Mouse (Mus musculus): ENCODE measurements around the gene Ggta1. TPM values are rescaled to one million over a fixed set of nuclear protein-coding genes. Genes with fewer than 3 reads are reported as not detected.

Ggta1 gene
- polyA plus RNA-seq, 1 experiment from 2014 or later, result 6.3 TPM

- no peak overlapping the region for H3K4me3 ChIP-seq (ENCODE audit: low read depth, low read length)
- 70% methylated on average over 2 of the region's 2 CpGs for WGBS
Measured at GRCm38 (mm10) chr2:35412246-35412645, 50.8 kb downstream of the Ggta1 start.

GRCm38 (mm10) chr2:35411640-35412190 lies 51.3 kb downstream of the Ggta1 start:
- ATAC-seq (ENCODE audit: low FRiP score) (no peak), DNase-seq (ENCODE audit: low spot score, missing footprints) (peak; percentile 49)
- H3K4me1 ChIP-seq (ENCODE audit: control insufficient read depth, insufficient read depth, low read length), result no peaks in the 10 kb centered on the region
- no peak overlapping the region for H3K9ac ChIP-seq (ENCODE audit: low read length)
- H3K36me3 ChIP-seq (ENCODE audit: control insufficient read depth, insufficient read depth, low read length), result no peaks in the 10 kb centered on the region
- WGBS, result 84% methylated on average over 10 of the region's 10 CpGs
- H3K4me2 ChIP-seq, result no peak overlapping the region
- H3K27me3 ChIP-seq (ENCODE audit: control insufficient read depth, insufficient read depth, low read length), result no peaks in the 10 kb centered on the region
- no peak overlapping the region for H3K4me3 ChIP-seq (ENCODE audit: low read depth, low read length)
- H3K9me3 ChIP-seq (ENCODE audit: control insufficient read depth, low read length), result no peaks in the 10 kb centered on the region
- no peak overlapping the region for H3K27ac ChIP-seq (ENCODE audit: low read depth, low read length)

More at GRCm38 (mm10) chr2:35412246-35412645, 50.8 kb downstream of the Ggta1 start:
- no peaks in the 10 kb centered on the region for H3K27me3 ChIP-seq (ENCODE audit: control insufficient read depth, insufficient read depth, low read length)
- H3K4me1 ChIP-seq (ENCODE audit: control insufficient read depth, insufficient read depth, low read length), result no peaks in the 10 kb centered on the region
- H3K4me2 ChIP-seq, result no peak overlapping the region
- H3K36me3 ChIP-seq (ENCODE audit: control insufficient read depth, insufficient read depth, low read length), result no peaks in the 10 kb centered on the region
- H3K9me3 ChIP-seq (ENCODE audit: control insufficient read depth, low read length), result no peaks in the 10 kb centered on the region
- no peak overlapping the region for H3K27ac ChIP-seq (ENCODE audit: low read depth, low read length)
- H3K9ac ChIP-seq (ENCODE audit: low read length), result no peak overlapping the region
- DNase-seq (ENCODE audit: low spot score, missing footprints), result no peak
- ATAC-seq (ENCODE audit: low FRiP score), result no peak

DNA sequence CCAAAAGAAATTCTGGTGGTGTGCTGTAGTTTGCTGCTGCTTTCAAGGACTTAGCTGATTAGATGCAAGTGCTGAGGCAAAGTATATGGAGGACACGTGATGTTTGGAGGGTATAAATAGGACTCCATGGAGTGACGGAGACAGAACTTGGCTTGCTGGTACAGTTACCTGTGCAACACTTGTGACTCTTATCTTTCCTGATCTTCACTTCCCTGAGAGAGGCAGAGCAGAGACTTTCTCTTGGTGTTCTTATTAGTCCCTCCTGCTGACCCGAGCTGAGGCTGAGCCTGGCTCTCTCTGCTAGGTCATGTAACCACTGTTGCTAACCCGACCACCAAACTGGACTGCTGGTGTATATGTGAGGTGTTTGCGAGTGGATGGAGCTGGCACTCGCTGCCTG lies 53.6 kb downstream of the Ggta1 start:
- ATAC-seq (ENCODE audit: low FRiP score) (no peak), DNase-seq (ENCODE audit: low spot score, missing footprints) (peak; percentile 14)
- Histone ChIP-seq H3K4me1 (ENCODE audit: control insufficient read depth, insufficient read depth, low read length) (no peaks in the 10 kb centered on the region), H3K36me3 (ENCODE audit: control insufficient read depth, insufficient read depth, low read length) (no peaks in the 10 kb centered on the region), H3K27me3 (ENCODE audit: control insufficient read depth, insufficient read depth, low read length) (no peaks in the 10 kb centered on the region), H3K4me3 (ENCODE audit: low read depth, low read length) (no peak overlapping the region), H3K9ac (ENCODE audit: low read length) (no peak overlapping the region), H3K9me3 (ENCODE audit: control insufficient read depth, low read length) (no peaks in the 10 kb centered on the region), H3K4me2 (no peak overlapping the region), H3K27ac (ENCODE audit: low read depth, low read length) (no peak overlapping the region)
- WGBS, result 91% methylated on average over 6 of the region's 6 CpGs

DNA sequence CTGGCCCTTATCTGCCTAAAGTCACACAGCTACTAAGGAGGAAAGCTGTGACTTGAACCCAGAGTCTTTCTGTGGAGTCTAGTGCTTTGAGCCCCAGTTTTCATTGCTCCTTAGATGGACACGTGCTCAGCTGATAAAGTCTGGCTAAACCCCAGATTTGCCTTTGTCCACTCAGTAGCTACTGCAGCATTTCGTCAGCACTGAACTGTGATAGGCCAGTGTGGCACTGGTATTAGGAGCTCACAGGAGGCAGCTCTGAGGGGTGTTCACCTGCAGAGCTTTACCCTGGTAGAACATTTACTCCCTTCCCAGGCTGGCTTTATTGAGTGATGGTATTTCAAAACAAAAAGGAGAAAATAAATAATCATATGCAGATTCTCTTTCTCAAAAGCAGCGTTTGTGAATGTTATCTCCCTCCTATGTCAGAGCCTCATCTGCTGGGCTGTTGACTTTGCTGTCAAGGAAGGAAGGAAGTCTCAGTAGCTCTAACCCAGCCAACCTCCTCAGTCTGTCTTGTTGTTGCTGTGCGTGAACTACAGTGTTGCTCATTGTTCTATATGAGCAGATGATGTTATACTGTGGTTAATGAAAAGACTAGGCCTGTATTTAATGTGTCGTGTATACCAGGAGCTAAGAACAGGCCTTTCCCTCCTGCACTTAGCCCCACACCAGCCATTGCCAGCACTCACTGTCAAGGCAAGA lies 54.5 kb downstream of the Ggta1 start:
- H3K36me3 ChIP-seq (ENCODE audit: control insufficient read depth, insufficient read depth, low read length), result no peaks in the 10 kb centered on the region
- H3K27me3 ChIP-seq (ENCODE audit: control insufficient read depth, insufficient read depth, low read length), result no peaks in the 10 kb centered on the region
- no peak overlapping the region for H3K9ac ChIP-seq (ENCODE audit: low read length)
- H3K9me3 ChIP-seq (ENCODE audit: control insufficient read depth, low read length), result no peaks in the 10 kb centered on the region
- no peak overlapping the region for H3K4me2 ChIP-seq
- no peak overlapping the region for H3K4me3 ChIP-seq (ENCODE audit: low read depth, low read length)
- no peaks in the 10 kb centered on the region for H3K4me1 ChIP-seq (ENCODE audit: control insufficient read depth, insufficient read depth, low read length)
- 75% methylated on average over 5 of the region's 5 CpGs for WGBS
- no peak overlapping the region for H3K27ac ChIP-seq (ENCODE audit: low read depth, low read length)
- DNase-seq (ENCODE audit: low spot score, missing footprints) (peak; percentile 28), ATAC-seq (ENCODE audit: low FRiP score) (no peak)

DNA sequence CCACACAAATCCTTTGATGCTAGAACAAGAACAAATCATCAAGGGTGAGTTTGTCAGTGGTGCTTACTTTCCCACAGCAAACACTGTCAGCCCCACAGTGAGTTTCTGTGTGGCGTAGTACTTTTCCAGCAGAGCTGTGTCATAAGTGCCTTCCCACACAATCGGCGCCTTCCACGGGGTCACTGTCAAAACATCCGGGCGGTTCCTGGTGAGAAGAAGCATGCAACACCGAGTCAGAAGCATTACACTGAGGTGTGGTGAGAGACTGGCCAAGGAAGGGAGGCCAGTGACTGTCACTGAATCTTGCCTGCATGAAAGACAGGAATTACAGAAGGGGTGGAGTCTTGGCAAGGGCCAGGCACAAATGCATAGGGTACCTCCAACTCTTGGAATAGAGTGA lies 55.2 kb downstream of the Ggta1 start:
- no peak overlapping the region for H3K9ac ChIP-seq (ENCODE audit: low read length)
- H3K4me1 ChIP-seq (ENCODE audit: control insufficient read depth, insufficient read depth, low read length), result no peaks in the 10 kb centered on the region
- H3K36me3 ChIP-seq (ENCODE audit: control insufficient read depth, insufficient read depth, low read length), result no peaks in the 10 kb centered on the region
- H3K4me3 ChIP-seq (ENCODE audit: low read depth, low read length), result no peak overlapping the region
- WGBS, result 87% methylated on average over 7 of the region's 7 CpGs
- DNase-seq (ENCODE audit: low spot score, missing footprints), result no peak
- H3K4me2 ChIP-seq, result no peak overlapping the region
- H3K27me3 ChIP-seq (ENCODE audit: control insufficient read depth, insufficient read depth, low read length), result no peaks in the 10 kb centered on the region
- no peak for ATAC-seq (ENCODE audit: low FRiP score)
- H3K27ac ChIP-seq (ENCODE audit: low read depth, low read length), result no peak overlapping the region
- H3K9me3 ChIP-seq (ENCODE audit: control insufficient read depth, low read length), result no peaks in the 10 kb centered on the region

DNA sequence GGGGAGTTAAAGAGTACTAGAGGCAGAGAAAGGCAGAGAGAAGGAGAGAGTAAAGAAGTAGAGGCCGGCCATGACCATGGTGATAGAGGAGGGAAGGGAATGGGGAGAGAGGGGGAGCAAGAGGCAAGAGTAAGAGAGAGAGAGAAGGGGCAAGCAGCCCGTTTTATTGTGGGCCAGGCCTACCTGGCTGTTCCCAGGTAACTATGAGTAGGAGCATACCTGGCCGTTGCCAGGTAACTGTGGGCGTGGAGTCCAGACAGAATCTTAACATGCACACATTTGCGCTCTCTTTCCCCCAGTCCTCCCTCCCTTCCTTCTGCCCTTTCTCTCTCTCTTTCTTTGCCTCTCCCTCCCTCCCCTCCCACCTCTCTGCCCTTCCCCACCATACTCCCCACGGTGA lies 55.8 kb downstream of the Ggta1 start:
- H3K4me3 ChIP-seq (ENCODE audit: low read depth, low read length), result no peak overlapping the region
- no peak overlapping the region for H3K9ac ChIP-seq (ENCODE audit: low read length)
- DNase-seq (ENCODE audit: low spot score, missing footprints) (peak; percentile 14), ATAC-seq (ENCODE audit: low FRiP score) (no peak)
- H3K27me3 ChIP-seq (ENCODE audit: control insufficient read depth, insufficient read depth, low read length), result no peaks in the 10 kb centered on the region
- 82% methylated on average over 6 of the region's 6 CpGs for WGBS
- no peaks in the 10 kb centered on the region for H3K9me3 ChIP-seq (ENCODE audit: control insufficient read depth, low read length)
- no peak overlapping the region for H3K27ac ChIP-seq (ENCODE audit: low read depth, low read length)
- H3K4me2 ChIP-seq, result no peak overlapping the region
- H3K36me3 ChIP-seq (ENCODE audit: control insufficient read depth, insufficient read depth, low read length), result no peaks in the 10 kb centered on the region
- no peaks in the 10 kb centered on the region for H3K4me1 ChIP-seq (ENCODE audit: control insufficient read depth, insufficient read depth, low read length)

DNA sequence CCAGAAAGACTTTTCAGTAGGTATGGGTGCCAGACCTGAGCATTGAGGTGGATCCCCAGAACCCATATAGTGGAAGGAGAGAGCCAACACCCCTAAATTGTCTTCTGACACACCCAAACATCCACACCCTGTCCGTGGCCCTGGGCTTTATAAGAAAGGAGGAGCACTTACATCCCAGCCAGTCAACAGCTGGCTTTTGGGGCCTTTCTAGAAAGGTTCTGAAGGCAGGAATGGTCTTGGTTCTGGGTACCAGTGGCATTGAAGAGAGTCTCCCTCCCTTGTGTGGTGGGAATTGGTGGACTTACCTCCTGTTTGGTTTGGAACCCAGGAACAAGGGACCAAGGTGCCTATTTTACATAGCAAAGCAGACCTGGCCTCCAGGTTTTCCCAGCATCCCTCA lies 56.4 kb downstream of the Ggta1 start:
- no peak for ATAC-seq (ENCODE audit: low FRiP score)
- 75% methylated on average over 1 of the region's 1 CpGs for WGBS

GRCm38 (mm10) chr2:35402391-35402790 lies 60.6 kb downstream of the Ggta1 start:
- H3K36me3 ChIP-seq (ENCODE audit: control insufficient read depth, insufficient read depth, low read length), result no peaks in the 10 kb centered on the region
- no peak overlapping the region for H3K4me2 ChIP-seq
- DNase-seq (ENCODE audit: low spot score, missing footprints), result no peak
- no peaks in the 10 kb centered on the region for H3K4me1 ChIP-seq (ENCODE audit: control insufficient read depth, insufficient read depth, low read length)
- H3K27ac ChIP-seq (ENCODE audit: low read depth, low read length), result no peak overlapping the region
- H3K27me3 ChIP-seq (ENCODE audit: control insufficient read depth, insufficient read depth, low read length), result no peaks in the 10 kb centered on the region
- ATAC-seq (ENCODE audit: low FRiP score), result no peak
- H3K9me3 ChIP-seq (ENCODE audit: control insufficient read depth, low read length), result no peaks in the 10 kb centered on the region
- H3K4me3 ChIP-seq (ENCODE audit: low read depth, low read length), result no peak overlapping the region
- no peak overlapping the region for H3K9ac ChIP-seq (ENCODE audit: low read length)
- WGBS, result 97% methylated on average over 16 of the region's 16 CpGs

More for the DNA sequence above, 56.4 kb downstream of the Ggta1 start:
- H3K4me1 ChIP-seq (ENCODE audit: control insufficient read depth, insufficient read depth, low read length), result no peaks in the 10 kb centered on the region
- no peak overlapping the region for H3K27ac ChIP-seq (ENCODE audit: low read depth, low read length)
- H3K4me3 ChIP-seq (ENCODE audit: low read depth, low read length), result no peak overlapping the region
- peak; percentile 44 for DNase-seq (ENCODE audit: low spot score, missing footprints)
- H3K4me2 ChIP-seq, result no peak overlapping the region
- no peaks in the 10 kb centered on the region for H3K27me3 ChIP-seq (ENCODE audit: control insufficient read depth, insufficient read depth, low read length)
- no peaks in the 10 kb centered on the region for H3K9me3 ChIP-seq (ENCODE audit: control insufficient read depth, low read length)
- H3K9ac ChIP-seq (ENCODE audit: low read length), result no peak overlapping the region
- no peaks in the 10 kb centered on the region for H3K36me3 ChIP-seq (ENCODE audit: control insufficient read depth, insufficient read depth, low read length)

DNA sequence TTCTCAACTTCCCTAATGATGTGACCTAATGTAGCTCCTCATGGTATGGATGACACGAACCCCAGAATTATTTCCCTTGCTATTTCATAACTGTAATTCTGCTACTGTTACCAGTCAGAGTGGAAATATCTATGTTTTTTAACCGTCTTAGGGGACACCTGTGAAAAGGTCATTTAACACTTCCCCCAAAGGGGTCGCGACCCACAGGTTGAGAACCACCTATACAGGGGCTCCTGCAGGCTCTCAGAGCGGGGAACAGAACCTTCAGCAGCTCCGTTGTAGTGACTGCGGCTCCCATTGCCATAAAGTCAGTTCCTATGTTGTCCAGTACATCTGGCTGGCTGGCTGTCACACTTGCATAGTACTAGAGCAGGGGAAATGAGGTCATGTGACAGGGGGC lies 62.3 kb downstream of the Ggta1 start:
- Histone ChIP-seq H3K27me3 (ENCODE audit: control insufficient read depth, insufficient read depth, low read length) (no peaks in the 10 kb centered on the region), H3K4me1 (ENCODE audit: control insufficient read depth, insufficient read depth, low read length) (0 out of 2 replicates have a peak, but pooled peaks cover 2% of the 10 kb centered on the region), H3K9ac (ENCODE audit: low read length) (no peak overlapping the region), H3K4me3 (ENCODE audit: low read depth, low read length) (no peak overlapping the region), H3K36me3 (ENCODE audit: control insufficient read depth, insufficient read depth, low read length) (no peaks in the 10 kb centered on the region), H3K27ac (ENCODE audit: low read depth, low read length) (no peak overlapping the region), H3K4me2 (no peak overlapping the region), H3K9me3 (ENCODE audit: control insufficient read depth, low read length) (no peaks in the 10 kb centered on the region)
- no peak for ATAC-seq (ENCODE audit: low FRiP score)
- WGBS, result 88% methylated on average over 7 of the region's 7 CpGs
- no peak for DNase-seq (ENCODE audit: low spot score, missing footprints)
